Mouse (Mus musculus) brain, embryonic 14.5 days (tissue): ENCODE measurements at regions not wholly inside any gene's neighbourhood (a gene's known extent, or its start where the extent isn't known, plus 50 kb on each side); places are given as distances from the start of the nearest gene placed in this dataset.

Experiments used
- CTCF ChIP-seq: fragments of 200-500 bp; IDR thresholded peaks from 2 replicates; pipeline ENCODE4 v1.5.1; 2012; ENCODE audit warnings: inconsistent platforms, mild to moderate bottlenecking, moderate library complexity, borderline replicate concordance; ENCODE audit not compliant: insufficient read depth, insufficient read length; ENCODE audit errors: extremely low read depth
- POLR2A ChIP-seq: fragments of 200-500 bp; IDR thresholded peaks from 2 replicates; pipeline ENCODE4 v1.6.1; 2012; ENCODE audit warnings: mild to moderate bottlenecking, inconsistent platforms, borderline replicate concordance; ENCODE audit not compliant: poor library complexity, insufficient read depth, insufficient read length, severe bottlenecking; ENCODE audit errors: extremely low read depth

- TF ChIP-seq CTCF (no peak), POLR2A (no peak)
Observed at GRCm38 (mm10) chr5:125907909-125908308, 376.3 kb downstream of the Tmem132b start.
